Mouse (Mus musculus) ES-E14 (cell line): Measurements from ENCODE around the gene Tsr1. TPM values are rescaled to one million over a fixed set of nuclear protein-coding genes. Genes with fewer than 3 reads are reported as not detected.

Experiments
- DNase-seq: peaks from one replicate; pipeline ENCODE4 v3.0.0-alpha.2; 2013; ENCODE audit warnings: low read depth, low spot score
- H3K27ac ChIP-seq: 2 replicates; pipeline ENCODE4 v1.5.1; 2012; ENCODE audit warnings: low read depth, mild to moderate bottlenecking, low read length, moderate library complexity, mixed read lengths; ENCODE audit not compliant: poor library complexity, insufficient read depth, severe bottlenecking
- H3K36me3 ChIP-seq: 2 replicates; pipeline ENCODE4 v1.6.1; 2012; ENCODE audit warnings: mild to moderate bottlenecking, low read length, moderate library complexity, mixed read lengths; ENCODE audit not compliant: control insufficient read depth, poor library complexity, insufficient read depth, severe bottlenecking
- H3K4me1 ChIP-seq, 2 experiments: fragments of 150-350 bp in 1 of 2; sonication (generic) in 1 of 2; 2 replicates each; pipeline ENCODE4 v1.6.1; 2012; ENCODE audit warnings: low read length in 2 of 2, mild to moderate bottlenecking in 1 of 2, mixed read lengths in 1 of 2; ENCODE audit not compliant: control insufficient read depth in 2 of 2, insufficient read depth in 2 of 2, poor library complexity in 1 of 2
- H3K4me3 ChIP-seq, 2 experiments: fragments of 150-350 bp in 1 of 2; sonication (generic) in 1 of 2; 2 replicates each; pipeline ENCODE4 v1.5.1; 2012; ENCODE audit warnings: low read length in 2 of 2, low read depth in 1 of 2, mild to moderate bottlenecking in 1 of 2, mixed read lengths in 1 of 2; ENCODE audit not compliant: insufficient read depth in 1 of 2, poor library complexity in 1 of 2, severe bottlenecking in 1 of 2
- H3K9ac ChIP-seq: 2 replicates; pipeline ENCODE4 v1.6.1; 2012; ENCODE audit warnings: low read depth, mild to moderate bottlenecking, low read length, mixed read lengths; ENCODE audit not compliant: poor library complexity, insufficient read depth, severe bottlenecking
- H3K9me3 ChIP-seq: fragments of 150-350 bp; sonication (generic); 2 replicates; pipeline ENCODE4 v1.6.1; 2012; ENCODE audit warnings: low read depth, mild to moderate bottlenecking, low read length; ENCODE audit not compliant: control insufficient read depth, insufficient read depth
- CHD2 ChIP-seq: IDR thresholded peaks from 2 replicates; pipeline ENCODE4 v1.6.1; 2014; ENCODE audit warnings: mild to moderate bottlenecking, low read depth, low read length, inconsistent platforms
- HCFC1 ChIP-seq: IDR thresholded peaks from 2 replicates; pipeline ENCODE4 v1.6.1; 2012; ENCODE audit warnings: low read length, inconsistent platforms, borderline replicate concordance; ENCODE audit not compliant: insufficient read depth
- MAFK ChIP-seq: IDR thresholded peaks from 2 replicates; pipeline ENCODE4 v1.6.1; 2014; ENCODE audit warnings: mild to moderate bottlenecking, low read depth, low read length, inconsistent platforms; ENCODE audit not compliant: insufficient read depth
- ZC3H11A ChIP-seq: IDR thresholded peaks from 2 replicates; pipeline ENCODE4 v1.6.1; 2012; ENCODE audit warnings: low read depth, mild to moderate bottlenecking, inconsistent platforms, low read length, borderline replicate concordance
- ZNF384 ChIP-seq: IDR thresholded peaks from 2 replicates; pipeline ENCODE4 v1.6.1; 2012; ENCODE audit warnings: low read depth, low read length, inconsistent platforms
- in situ Hi-C, 2 experiments: fragments of 600-800 bp; cut with MboI; formaldehyde crosslinking; loops; one replicate each; pipeline ENCODE4 v1.15.1; 2025; ENCODE audit warnings: low sequenced_read_pairs in 2 of 2, inconsistent platforms in 1 of 2; ENCODE audit not compliant: unreplicated experiment in 2 of 2
- total RNA-seq: library from RNA; depleted of rRNA; stranded (reverse); fragments of 300-350 nt; gene quantifications from 2 replicates; pipeline ENCODE4 v1.2.3, GENCODE M21; 2012

The Tsr1 gene
- total RNA-seq, 1 experiment: 125 TPM

DNA sequence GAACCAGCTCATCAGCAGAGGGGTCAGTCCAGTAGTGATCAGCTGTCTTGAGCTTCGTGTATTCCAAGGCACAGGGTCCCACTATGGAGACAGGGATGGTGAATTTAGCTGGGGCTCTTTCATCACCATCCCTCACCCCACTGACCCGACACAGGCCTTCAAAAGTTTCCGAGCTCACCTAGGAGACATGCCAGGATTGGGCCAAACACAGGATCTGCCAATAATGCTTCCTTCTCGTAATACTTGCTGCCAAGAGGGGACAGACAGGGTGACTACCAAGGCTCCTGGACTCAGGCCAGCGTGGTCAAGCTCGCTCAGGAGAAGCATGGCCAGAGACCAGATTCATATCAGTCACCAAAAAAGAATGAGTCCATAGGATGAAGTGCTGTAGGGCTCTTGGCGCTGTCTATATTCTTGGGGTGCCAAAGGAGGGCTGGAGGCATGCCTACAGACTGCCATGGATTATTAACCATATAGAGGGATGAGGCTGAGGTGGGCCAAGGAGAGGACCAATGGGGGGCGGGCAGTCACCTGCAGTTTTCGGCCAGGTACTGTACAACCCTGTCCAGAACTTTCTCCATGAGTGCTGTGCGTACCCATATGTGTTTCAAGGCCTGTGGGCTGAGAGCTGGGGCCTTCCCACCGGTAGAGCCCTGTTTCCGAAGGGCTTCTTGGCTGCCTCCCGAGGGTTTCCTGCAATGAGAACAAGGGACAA is 29.7 kb upstream of the Tsr1 start:
- Histone ChIP-seq H3K9ac (no peak overlapping the region), H3K4me1 (0 out of 4 replicates have a peak, but pooled peaks cover 0 to 2% of the 10 kb centered on the region in 2 experiments), H3K27ac (no peak overlapping the region), H3K36me3 (peaks cover 4% of the 10 kb centered on the region; the same call in 1 of the 2 replicates), H3K4me3 (no peak overlapping the region), H3K9me3 (no peaks in the 10 kb centered on the region)
- TF ChIP-seq HCFC1 (no peak), CHD2 (no peak), MAFK (no peak), ZNF384 (no peak), ZC3H11A (no peak)
- in situ Hi-C loops: no loop called here
- no peak for DNase-seq

DNA sequence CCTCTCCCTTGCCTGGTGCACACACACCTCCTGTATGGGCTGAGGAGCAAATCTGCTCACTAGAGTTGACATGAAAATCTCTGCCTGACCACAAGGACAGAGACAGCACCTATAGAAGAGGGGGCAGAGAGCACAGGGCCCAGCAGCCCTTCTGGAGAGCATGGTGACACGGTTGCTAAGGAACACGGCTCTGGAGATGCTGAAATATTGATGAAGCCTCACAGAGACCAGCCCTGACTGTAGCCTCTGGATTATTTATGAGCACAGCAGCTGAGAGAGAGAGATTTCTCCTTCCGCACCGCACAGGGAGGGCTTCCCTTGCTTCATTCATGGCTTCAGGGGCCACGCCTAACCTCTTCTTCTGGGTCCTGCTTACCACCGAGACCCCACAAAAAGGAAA is 28.3 kb upstream of the Tsr1 start:
- in situ Hi-C loops: no loop called here
- Histone ChIP-seq H3K4me3 (no peak overlapping the region), H3K27ac (no peak overlapping the region), H3K9ac (no peak overlapping the region), H3K36me3 (peaks cover 4% of the 10 kb centered on the region; the same call in 1 of the 2 replicates), H3K4me1 (peaks cover 2% of the 10 kb centered on the region in 2 experiments; a peak in 1 of 4 replicates), H3K9me3 (no peaks in the 10 kb centered on the region)
- TF ChIP-seq ZNF384: no peak
- TF ChIP-seq HCFC1: no peak
- no peak for TF ChIP-seq MAFK
- no peak for TF ChIP-seq CHD2
- TF ChIP-seq ZC3H11A: no peak
- no peak for DNase-seq

- Histone ChIP-seq H3K4me1 (peaks cover 2 to 6% of the 10 kb centered on the region in 2 experiments; a peak in 1 of 4 replicates), H3K36me3 (peaks cover 4% of the 10 kb centered on the region; the same call in 1 of the 2 replicates), H3K27ac (no peak overlapping the region), H3K9me3 (no peaks in the 10 kb centered on the region), H3K4me3 (no peak overlapping the region), H3K9ac (no peak overlapping the region)
- in situ Hi-C loops: no loop called here
- TF ChIP-seq ZC3H11A (no peak), MAFK (no peak), HCFC1 (no peak), ZNF384 (no peak), CHD2 (no peak)
- DNase-seq: no peak
Measured at GRCm38 (mm10) chr11:74870544-74870943, 27.3 kb upstream of the Tsr1 start.

DNA sequence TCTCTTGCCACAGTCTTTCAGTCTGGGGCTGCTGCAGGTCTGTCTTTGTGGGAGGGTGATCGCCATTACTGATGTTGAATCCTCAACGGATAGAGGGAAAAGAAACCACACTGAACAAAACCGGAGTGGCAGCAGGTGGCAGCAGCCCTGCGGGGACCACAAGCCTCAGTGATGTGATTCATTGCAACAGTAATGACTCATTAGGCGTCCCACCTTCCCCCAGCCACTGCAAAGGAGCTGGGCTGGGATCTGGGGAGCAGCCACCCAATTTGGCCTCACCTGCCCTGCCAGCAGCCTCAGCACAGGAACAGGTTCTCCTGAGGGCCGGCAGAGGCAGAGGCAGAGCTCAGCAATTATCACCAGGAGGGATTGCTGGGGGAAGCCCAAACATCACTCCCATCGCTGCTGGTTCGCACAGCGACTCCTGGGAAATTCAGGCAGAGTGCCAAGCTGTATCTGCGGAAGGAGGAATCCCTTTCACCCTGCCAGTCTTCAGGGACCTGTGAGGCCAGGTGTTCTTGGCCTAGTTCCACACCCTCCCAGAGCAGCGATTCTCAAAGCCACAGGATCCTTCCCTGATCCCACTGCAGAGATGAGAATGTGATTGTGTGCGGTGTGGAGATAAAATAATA is 26.8 kb upstream of the Tsr1 start:
- Histone ChIP-seq H3K36me3 (peaks cover 4% of the 10 kb centered on the region; the same call in 1 of the 2 replicates), H3K4me1 (peaks cover 2 to 6% of the 10 kb centered on the region in 2 experiments; a peak in 2 of 4 replicates), H3K9ac (no peak overlapping the region; the same call in 1 of the 2 replicates), H3K27ac (no peak overlapping the region), H3K9me3 (no peaks in the 10 kb centered on the region), H3K4me3 (no peak overlapping the region)
- in situ Hi-C loops: no loop called here
- no peak for DNase-seq
- TF ChIP-seq HCFC1 (no peak), CHD2 (no peak), MAFK (no peak), ZNF384 (no peak)
